Comparison of ENCODE assay signal across 23 mouse cellular contexts in the genomic region with DNA sequence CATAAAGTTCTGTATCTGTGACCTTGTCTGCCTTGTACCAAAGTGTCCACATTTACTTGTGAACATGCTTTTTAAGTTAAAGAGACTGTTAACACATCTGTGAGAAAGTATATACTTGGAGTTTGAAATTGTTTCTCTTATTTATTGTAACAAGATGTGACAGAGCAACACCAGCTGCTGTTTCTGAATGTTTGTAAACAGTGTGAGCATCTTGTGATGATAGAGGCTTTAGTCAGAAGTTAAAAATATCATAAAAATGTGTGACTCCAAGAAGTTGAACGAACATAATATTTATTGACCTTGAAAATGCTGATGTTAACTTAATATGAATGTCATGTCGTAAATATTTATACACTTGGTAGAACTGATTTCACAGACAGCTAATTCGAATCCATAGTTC. TPM values are rescaled to one million over a fixed set of nuclear protein-coding genes. Genes with fewer than 3 reads are reported as not detected.
A peak's percentile ranks its signal among the peaks of the same experiment; 100 is the strongest.
DNase-seq lines count a peak whose midpoint lies in the region; ATAC-seq and TF ChIP-seq lines count a peak whose summit lies in the region.
"Had no signal": no experiment of that assay in that cellular context is flagged by ENCODE, and none has a peak within 500 bp of the region (broad histone marks: within the 10 kb centered on the region; RNA-seq: fewer than 3 reads in every experiment).

No protein-coding gene starts in this region.

- H3K4me2 ChIP-seq in lung, embryonic 14.5 days = no peak overlapping the region
- no peak overlapping the region for H3K4me2 ChIP-seq in lung, postnatal 0 days (replicated peaks; ENCODE audit: low read depth, low read length)
- H3K4me2 ChIP-seq: embryonic facial prominence, embryonic 12.5 days; embryonic facial prominence, embryonic 15.5 days; heart, embryonic 11.5 days; hindbrain, embryonic 13.5 days had no signal

- no peak for TF ChIP-seq CTCF in lung, embryonic 14.5 days (IDR thresholded peaks at IDR 0.05; ENCODE audit: low read depth)
- TF ChIP-seq CTCF in lung, adult 2 months (IDR thresholded peaks at IDR 0.05; ENCODE audit: insufficient read depth, low read length) = no peak
- no peak for TF ChIP-seq CTCF in lung, postnatal 0 days (IDR thresholded peaks at IDR 0.05)

- no peaks in the 10 kb centered on the region for H3K27me3 ChIP-seq in lung, embryonic 14.5 days (ENCODE audit: insufficient read depth, low read length)
- no peaks in the 10 kb centered on the region for H3K27me3 ChIP-seq in lung, postnatal 0 days (replicated peaks; ENCODE audit: insufficient read depth, low read length)
- H3K27me3 ChIP-seq: embryonic facial prominence, embryonic 12.5 days; embryonic facial prominence, embryonic 15.5 days; hindbrain, embryonic 13.5 days had no signal

- peak; percentile 88 for DNase-seq in lung, embryonic 14.5 days
- no peak for DNase-seq in lung, adult 2 months
- DNase-seq in lung, postnatal 0 days (ENCODE audit: low spot score) = peak; percentile 82
- DNase-seq in lung, adult 18-20 months = no peak
- DNase-seq in lung, postnatal 36 days = peak; percentile 43
- no peak for DNase-seq in frontal cortex, postnatal 36 days (ENCODE audit: low spot score in 2 of 2)
- DNase-seq: adrenal gland, adult 2 months; adrenal gland, postnatal 14 days; cerebellum, adult 11 months; cerebellum, adult 2 months; cerebellum, adult 9-11 months; cerebellum, postnatal 25 days; forebrain, postnatal 0 days; gastrocnemius, postnatal 14 days; heart, adult 11 months had no signal

- 50% methylated on average over 3 of the region's 3 CpGs for WGBS in lung, embryonic 14.5 days
- 56% methylated on average over 3 of the region's 3 CpGs for WGBS in lung, adult 2 months
- 44% methylated on average over 3 of the region's 3 CpGs for WGBS in lung, postnatal 0 days

- no peak overlapping the region for H3K4me3 ChIP-seq in lung, embryonic 14.5 days (ENCODE audit: low read depth, low read length)
- no peak overlapping the region for H3K4me3 ChIP-seq in lung, adult 2 months (replicated peaks; ENCODE audit: extremely low read depth, low read depth, low read length)
- H3K4me3 ChIP-seq in lung, postnatal 0 days (ENCODE audit: low read depth, low read length) = no peak overlapping the region
- H3K4me3 ChIP-seq: embryonic facial prominence, embryonic 12.5 days; embryonic facial prominence, embryonic 15.5 days; hindbrain, embryonic 10.5 days; hindbrain, embryonic 13.5 days had no signal

- no peak for TF ChIP-seq POLR2A in lung, adult 2 months (IDR thresholded peaks at IDR 0.05; ENCODE audit: borderline replicate concordance, extremely low read depth, low read depth, low read length)

- H3K9ac ChIP-seq in lung, embryonic 14.5 days = no peak overlapping the region
- H3K9ac ChIP-seq in lung, postnatal 0 days (replicated peaks; ENCODE audit: low read depth) = no peak overlapping the region
- H3K9ac ChIP-seq: embryonic facial prominence, embryonic 12.5 days; embryonic facial prominence, embryonic 15.5 days; forebrain, postnatal 0 days; hindbrain, embryonic 13.5 days had no signal

- H3K9me3 ChIP-seq in lung, embryonic 14.5 days (ENCODE audit: low read depth, low read length) = no peaks in the 10 kb centered on the region
- H3K9me3 ChIP-seq in lung, postnatal 0 days (ENCODE audit: low read length) = no peaks in the 10 kb centered on the region
- H3K9me3 ChIP-seq: embryonic facial prominence, embryonic 12.5 days; embryonic facial prominence, embryonic 15.5 days; hindbrain, embryonic 10.5 days; hindbrain, embryonic 13.5 days had no signal

- peak; percentile 46; the same call in 1 of the 2 replicates for TF ChIP-seq EP300 in lung, postnatal 0 days (IDR thresholded peaks at IDR 0.05)

- H3K27ac ChIP-seq in lung, embryonic 14.5 days (ENCODE audit: low read depth) = no peak overlapping the region
- H3K27ac ChIP-seq in lung, postnatal 0 days (ENCODE audit: low read length) = no peak overlapping the region
- H3K27ac ChIP-seq: embryonic facial prominence, embryonic 12.5 days; embryonic facial prominence, embryonic 15.5 days; hindbrain, embryonic 10.5 days; hindbrain, embryonic 13.5 days had no signal

- ATAC-seq in lung, embryonic 14.5 days (ENCODE audit: insufficient read depth) = peak; percentile 56; the same call in 1 of the 2 replicates
- ATAC-seq in lung, postnatal 0 days = peak; percentile 47; the same call in 1 of the 2 replicates
- ATAC-seq: CD4-positive, CD25-positive, alpha-beta regulatory T cell, adult 4 months; forebrain, embryonic 14.5 days; forebrain, postnatal 0 days; hindbrain, embryonic 16.5 days had no signal

- no peaks in the 10 kb centered on the region for H3K36me3 ChIP-seq in lung, embryonic 14.5 days (ENCODE audit: insufficient read depth)
- H3K36me3 ChIP-seq in lung, postnatal 0 days (ENCODE audit: insufficient read depth, low read length) = no peaks in the 10 kb centered on the region
- H3K36me3 ChIP-seq: embryonic facial prominence, embryonic 12.5 days; embryonic facial prominence, embryonic 15.5 days; hindbrain, embryonic 10.5 days; hindbrain, embryonic 13.5 days had no signal

- peaks cover 7% of the 10 kb centered on the region; the same call in 1 of the 2 replicates for H3K4me1 ChIP-seq in lung, embryonic 14.5 days (ENCODE audit: insufficient read depth)
- H3K4me1 ChIP-seq in lung, adult 2 months (ENCODE audit: control insufficient read depth, insufficient read depth, low read length) = peaks cover 4% of the 10 kb centered on the region
- peaks cover 12% of the 10 kb centered on the region for H3K4me1 ChIP-seq in lung, postnatal 0 days (ENCODE audit: insufficient read depth, low read depth, low read length)
- H3K4me1 ChIP-seq: embryonic facial prominence, embryonic 12.5 days; embryonic facial prominence, embryonic 15.5 days; hindbrain, embryonic 10.5 days had no signal

RNA-seq across cellular contexts. Expression of a gene that starts 19.7 kb away (rescaled TPM):
- 15.0 and 15.5 TPM in 2 replicates for polyA plus RNA-seq in lung, embryonic 14.5 days (2014; fragmentation: Nextera tagmentation; extraction: Ambion mirVana)
- polyA plus RNA-seq in lung, adult 2 months (2012; rRNA removed) = 5.4 and 10.2 TPM in 2 replicates
- polyA plus RNA-seq in lung, postnatal 0 days (2015; fragmentation: Nextera tagmentation; extraction: Ambion mirVana) = 13.5 and 13.8 TPM in 2 replicates

Comparison
In these comparisons a context has a peak if more than half of its experiments do, and no peak if none do; other contexts are left out.
1. DNase-seq: peak in lung, embryonic 14.5 days (single experiment), lung, postnatal 0 days (single experiment) and lung, postnatal 36 days (single experiment); none in lung, adult 2 months (single experiment), lung, adult 18-20 months (0 of 2) and frontal cortex, postnatal 36 days (0 of 2).